Mouse (Mus musculus): ENCODE results near the gene Pigo.

- TF ChIP-seq CTCF (IDR thresholded peaks at IDR 0.05; ENCODE audit: borderline replicate concordance, insufficient read depth, low read depth, low read length) (no peak), POLR2A (IDR thresholded peaks at IDR 0.05; ENCODE audit: borderline replicate concordance, insufficient read depth, low read length) (no peak)
Measured at GRCm38 (mm10) chr4:43004951-43005350, 20.7 kb downstream of the Pigo start.

Measured in cerebellum, adult 2 months (tissue).